Mouse (Mus musculus) heart, adult 18-20 months (tissue): ENCODE measurements at regions not wholly inside any gene's neighbourhood (a gene's known extent, or its start where the extent isn't known, plus 50 kb on each side); places are given as distances from the start of the nearest gene placed in this dataset.

ENCODE experiments used
- DNase-seq, 2 experiments: peaks; one replicate each; pipeline ENCODE4 v3.0.0; 2021 to 2022; ENCODE audit warnings: mixed read lengths in 1 of 2

GRCm38 (mm10) chr1:73444216-73444890, 428.6 kb upstream of the Tnp1 start:
- no peak for DNase-seq

GRCm38 (mm10) chr1:73438385-73438784, 422.7 kb upstream of the Tnp1 start:
- DNase-seq = no peak

DNA sequence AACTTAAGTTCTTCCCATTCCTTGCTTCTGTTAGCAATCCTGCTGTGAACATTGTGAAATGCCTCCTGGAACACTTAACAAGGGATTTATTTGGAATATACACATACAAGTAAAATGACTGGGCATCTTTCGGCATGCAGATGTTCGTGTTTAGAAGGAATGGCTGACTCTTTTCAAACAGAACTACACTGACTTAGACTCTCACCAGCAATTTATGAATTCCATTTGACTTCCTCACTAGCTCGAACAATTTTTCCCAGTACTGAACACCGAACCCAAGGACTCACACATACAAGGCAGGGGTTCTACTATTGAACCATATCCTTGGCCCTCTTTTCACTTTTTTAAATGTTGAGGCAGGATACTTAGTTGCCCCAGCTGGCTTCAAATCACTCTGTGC, 412.4 kb upstream of the Tnp1 start:
- no peak for DNase-seq

- no peak for DNase-seq
These were observed 409.3 kb upstream of the Tnp1 start for GRCm38 (mm10) chr1:73425049-73425448.

- no peak for DNase-seq
These were observed 402.5 kb upstream of the Tnp1 start for GRCm38 (mm10) chr1:73418196-73418595.

DNA sequence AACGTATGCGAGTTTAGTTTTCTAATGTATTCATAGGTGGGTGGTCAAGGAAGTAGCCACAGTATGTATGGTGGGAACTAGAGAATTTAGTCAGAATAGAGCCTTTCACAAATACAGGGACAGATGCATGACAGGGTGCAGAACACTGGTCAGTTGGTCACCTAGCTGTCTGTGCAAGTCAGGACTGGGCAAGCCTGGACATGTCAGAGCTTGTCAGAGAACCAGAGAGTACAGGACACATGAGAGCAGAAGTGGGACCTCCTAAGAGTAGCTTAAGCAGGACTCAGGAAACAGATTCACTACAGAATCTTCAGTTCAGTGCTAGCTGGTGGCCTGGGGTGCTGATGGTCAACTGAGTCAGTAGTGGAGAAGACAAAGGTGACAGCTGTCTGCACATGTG, 395.7 kb upstream of the Tnp1 start:
- no peak for DNase-seq

DNA sequence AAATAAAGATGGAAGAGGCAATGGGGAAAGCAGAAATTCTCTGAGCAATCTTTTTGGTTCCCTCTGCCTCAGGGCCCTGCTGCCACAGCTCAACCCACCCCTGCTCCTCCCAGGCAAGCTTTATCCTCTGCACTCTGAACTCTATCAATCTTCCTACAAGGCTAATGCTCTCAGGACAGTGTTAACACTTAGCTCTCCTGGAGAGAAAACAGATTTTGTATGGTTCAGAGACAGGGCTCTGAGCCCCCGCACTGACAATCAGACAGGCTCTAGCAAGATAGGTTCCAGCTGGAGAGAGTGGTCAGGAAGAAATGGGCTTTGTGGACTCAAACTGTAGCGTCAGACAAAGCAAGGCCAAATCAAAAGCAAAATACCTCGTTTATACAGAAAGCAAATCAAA, 383.5 kb upstream of the Tnp1 start:
- DNase-seq = no peak

- DNase-seq = no peak
These were observed 379.3 kb upstream of the Tnp1 start for GRCm38 (mm10) chr1:73395034-73395433.

- no peak for DNase-seq
These were observed 378.8 kb upstream of the Tnp1 start for GRCm38 (mm10) chr1:73394466-73394865.

- no peak for DNase-seq
These were observed 376.4 kb upstream of the Tnp1 start for GRCm38 (mm10) chr1:73392077-73392476.

DNA sequence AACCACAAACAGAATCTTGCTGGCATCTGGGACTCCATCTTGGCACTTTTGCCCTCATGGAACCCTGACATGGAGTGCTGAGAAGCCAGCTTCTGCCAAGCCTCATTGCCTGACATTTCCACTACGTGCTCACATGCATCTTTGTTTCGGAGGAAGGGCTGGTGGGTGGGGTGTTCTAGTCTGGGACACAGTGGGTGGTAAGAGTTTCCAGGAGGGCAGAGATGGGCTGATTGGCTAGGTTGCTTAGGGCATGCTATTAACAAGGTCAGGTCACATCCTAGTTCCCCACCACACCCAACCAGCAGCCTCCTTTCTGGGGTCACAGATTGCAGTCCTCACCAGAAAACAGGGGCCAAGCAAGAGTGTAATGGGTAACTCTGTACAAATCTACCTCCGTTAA, 374.3 kb upstream of the Tnp1 start:
- no peak for DNase-seq

DNA sequence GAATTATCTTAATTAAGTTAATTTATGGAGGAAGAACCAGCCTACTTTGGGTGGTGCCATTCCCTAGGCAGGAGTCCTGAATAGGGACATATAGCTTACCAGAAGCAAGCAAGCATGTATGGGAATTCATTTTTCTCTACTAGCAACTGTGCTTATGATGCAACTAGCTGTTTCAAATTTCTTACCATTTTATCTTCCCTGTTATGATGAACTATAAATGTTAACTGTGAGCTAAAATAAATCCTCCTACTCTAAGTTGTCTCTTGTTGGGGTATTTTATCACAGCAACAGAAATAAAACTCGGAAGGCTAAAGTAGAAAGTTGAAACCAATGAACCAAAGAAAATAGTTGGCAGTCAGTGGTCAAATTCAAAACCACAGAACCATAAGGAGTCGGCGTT, 373.5 kb upstream of the Tnp1 start:
- no peak for DNase-seq

DNA sequence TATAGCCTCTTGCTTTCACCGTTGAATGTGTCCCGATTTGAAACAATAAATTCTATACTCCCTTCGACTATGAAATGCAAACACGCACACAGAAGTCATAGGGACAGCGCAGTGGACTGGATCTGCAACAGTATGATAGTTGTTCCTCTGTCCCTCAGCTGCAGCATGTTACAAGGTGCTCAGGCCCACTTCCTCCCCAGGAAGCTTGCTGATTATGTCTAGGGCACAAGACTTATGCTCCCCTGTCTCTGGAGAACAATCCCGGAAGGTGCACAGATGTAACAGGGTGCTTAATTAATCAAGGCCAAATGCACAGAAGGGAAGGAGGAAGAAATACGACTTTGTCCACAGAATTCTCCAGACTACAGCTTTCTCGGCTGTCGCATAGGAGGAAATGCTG, 365.9 kb upstream of the Tnp1 start:
- peak in 1 of 2 experiments; percentile 22 for DNase-seq

DNA sequence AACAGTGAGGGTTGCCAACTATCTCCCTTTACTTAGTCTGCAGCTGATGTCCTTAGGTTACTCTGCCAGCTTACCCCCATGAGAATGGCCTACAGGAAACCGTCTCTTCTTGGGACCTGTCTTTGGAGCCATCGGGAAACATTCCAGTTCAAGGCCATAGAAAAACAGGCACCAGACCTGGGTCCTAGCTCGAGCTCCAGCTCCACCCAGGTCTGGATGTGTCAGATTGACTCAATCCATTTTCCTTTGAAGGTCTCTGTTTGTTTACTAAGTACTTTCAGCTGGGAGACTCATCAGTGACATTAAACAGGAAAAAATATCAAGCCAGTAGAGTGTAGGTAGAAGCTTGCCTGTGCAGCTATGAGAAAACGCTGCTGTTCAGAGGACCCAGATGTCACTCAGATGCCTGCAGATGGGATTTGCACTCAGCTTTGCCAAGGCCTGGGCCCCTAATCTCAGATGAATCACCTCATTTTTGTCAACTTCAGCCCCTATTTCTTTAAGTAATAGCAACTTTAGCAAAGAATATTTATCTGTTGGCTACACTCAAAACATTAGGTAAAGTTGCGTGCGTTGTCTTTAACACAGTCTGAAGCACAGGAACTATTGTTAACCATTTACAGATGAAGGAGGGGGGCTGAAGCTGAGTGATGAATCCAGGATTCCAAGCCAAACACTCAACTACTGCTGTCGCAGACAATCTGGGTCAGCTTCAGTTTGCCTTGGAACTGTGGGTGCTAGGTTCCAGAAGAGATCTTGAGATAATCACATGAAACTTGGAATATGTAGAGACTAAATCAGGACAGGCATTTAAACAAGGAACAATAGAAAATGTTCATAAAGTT, 359.0 kb upstream of the Tnp1 start:
- DNase-seq = peak in 1 of 2 experiments; percentile 46

DNA sequence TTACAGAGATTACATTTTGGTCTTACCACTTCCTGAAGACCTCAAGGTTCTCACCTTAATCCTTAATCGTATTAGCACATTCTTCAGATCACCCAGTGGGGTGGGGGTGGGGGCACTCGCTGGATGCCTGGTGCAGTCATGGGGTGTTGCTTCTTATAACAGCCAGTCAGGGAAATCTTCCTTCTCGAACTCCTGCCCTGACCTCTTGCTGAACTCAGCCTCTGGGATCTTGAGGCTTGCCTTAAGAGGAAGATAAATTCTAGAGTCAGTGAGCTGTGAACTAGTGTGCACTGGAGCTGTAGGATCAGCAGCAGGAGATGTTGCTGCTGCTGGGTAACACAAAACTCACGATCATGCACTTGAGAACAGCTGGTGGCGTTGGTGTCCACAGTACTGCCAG, 352.5 kb upstream of the Tnp1 start:
- DNase-seq = no peak

DNA sequence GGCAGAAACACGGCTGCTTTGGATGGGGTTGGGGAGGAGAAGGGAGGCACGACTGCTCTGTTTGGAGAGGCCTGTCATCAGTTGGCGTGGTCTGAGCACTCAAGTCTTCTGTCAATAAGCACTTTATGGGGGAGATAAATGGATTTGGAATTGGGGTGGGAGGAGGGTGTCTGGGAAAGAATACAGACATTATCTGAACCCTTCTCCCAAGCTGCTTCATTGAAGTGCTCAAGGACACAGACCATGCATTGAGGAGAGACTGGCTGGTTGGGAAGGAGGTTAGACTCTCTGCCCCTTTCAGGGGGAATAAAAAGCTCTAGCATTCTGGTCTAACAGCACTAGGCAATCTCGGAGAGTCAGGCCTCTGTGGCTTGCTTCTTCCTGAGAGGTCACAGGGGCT, 350.1 kb upstream of the Tnp1 start:
- no peak for DNase-seq

GRCm38 (mm10) chr1:73364300-73364683, 348.6 kb upstream of the Tnp1 start:
- no peak for DNase-seq

- DNase-seq = peak; percentile 65
These were observed 348.0 kb upstream of the Tnp1 start for GRCm38 (mm10) chr1:73363549-73364299.

DNA sequence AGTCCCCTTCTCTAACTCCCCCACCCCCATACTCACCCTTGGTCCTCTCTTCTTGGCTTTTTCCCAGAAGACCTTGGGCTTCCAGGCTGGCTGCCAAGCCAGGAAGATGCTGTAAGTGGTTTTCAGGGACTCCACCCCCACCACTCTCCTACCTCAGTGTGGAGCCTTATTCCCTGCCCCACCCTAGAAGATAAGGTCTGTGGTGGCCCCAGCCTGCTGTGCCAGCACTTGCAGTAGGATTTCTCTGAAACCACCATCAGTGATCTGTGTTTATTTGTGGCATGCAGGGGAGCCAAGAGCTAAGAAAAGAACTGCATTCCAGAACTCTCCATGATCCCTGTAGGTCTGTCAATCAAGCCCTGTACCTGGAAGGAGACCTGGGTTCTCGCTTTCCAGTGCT, 346.4 kb upstream of the Tnp1 start:
- peak; percentile 60 to 75 for DNase-seq

- no peak for DNase-seq
These were observed 345.6 kb upstream of the Tnp1 start for GRCm38 (mm10) chr1:73361300-73361699.

GRCm38 (mm10) chr1:73354447-73354846, 338.7 kb upstream of the Tnp1 start:
- no peak for DNase-seq

DNA sequence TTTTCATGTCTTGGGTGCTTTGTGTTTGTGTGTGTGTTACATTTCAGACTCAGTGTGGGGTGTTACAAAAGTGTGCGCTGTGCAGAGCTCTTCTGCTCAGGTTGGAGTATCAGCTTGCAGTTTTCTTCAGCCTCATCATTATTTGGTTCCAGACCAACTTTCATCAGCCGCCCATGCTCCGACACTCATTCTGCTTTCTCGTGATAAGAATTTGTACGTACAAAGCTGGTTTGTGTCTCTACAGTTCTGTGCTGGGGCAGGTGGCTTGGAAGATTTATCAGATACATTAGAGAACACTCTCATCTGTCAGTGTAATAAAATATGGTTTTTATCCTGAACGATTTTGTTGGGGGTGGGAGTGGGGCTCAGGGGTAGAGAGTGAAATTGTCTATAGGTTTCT, 332.8 kb upstream of the Tnp1 start:
- DNase-seq = no peak

- DNase-seq = no peak
These were observed 328.9 kb upstream of the Tnp1 start for GRCm38 (mm10) chr1:73344587-73344986.
